Comparison of ENCODE assay signal across 8 mouse cellular contexts in genomic region chr17:83216251-83216919, GRCm38 (mm10). TPM values are rescaled to one million over a fixed set of nuclear protein-coding genes. Genes with fewer than 3 reads are reported as not detected.
DNase-seq lines count a peak whose midpoint lies in the region; ATAC-seq and TF ChIP-seq lines count a peak whose summit lies in the region.

No protein-coding gene starts in this region.

- no peaks in the 10 kb centered on the region for H3K36me3 ChIP-seq in C2C12 (ENCODE audit: control insufficient read depth, insufficient read depth)
- no peaks in the 10 kb centered on the region for H3K36me3 ChIP-seq in heart, embryonic 15.5 days
- 0 out of 2 replicates have a peak, but pooled peaks cover 2% of the 10 kb centered on the region for H3K36me3 ChIP-seq in liver, embryonic 15.5 days (replicated peaks)

- no peak overlapping the region for H3K4me3 ChIP-seq in C2C12 (ENCODE audit: insufficient read depth, poor library complexity, severe bottlenecking)
- peak overlapping the region; percentile 79 for H3K4me3 ChIP-seq in heart, embryonic 15.5 days
- H3K4me3 ChIP-seq in liver, embryonic 15.5 days (replicated peaks) = peak overlapping the region; percentile 63

- peaks cover 56% of the 10 kb centered on the region for H3K4me1 ChIP-seq in heart, embryonic 15.5 days (replicated peaks)
- H3K4me1 ChIP-seq in liver, embryonic 15.5 days (replicated peaks) = peaks cover 36% of the 10 kb centered on the region

- 8% methylated on average over 7 of the region's 7 CpGs for WGBS in heart, embryonic 15.5 days
- 20% methylated on average over 7 of the region's 7 CpGs for WGBS in liver, embryonic 15.5 days (ENCODE audit: insufficient replicate concordance)

- no peak for ATAC-seq in heart, embryonic 15.5 days (replicated peaks; ENCODE audit: insufficient number of reproducible peaks, insufficient read depth, low FRiP score, low read depth)
- ATAC-seq in liver, embryonic 15.5 days (ENCODE audit: insufficient read depth) = no peak

- H3ac ChIP-seq in C2C12 (ENCODE audit: control insufficient read depth, insufficient read length, low read depth) = peak overlapping the region; percentile 71

- H3K79me2 ChIP-seq in C2C12 (ENCODE audit: control insufficient read depth, insufficient read depth) = no peaks in the 10 kb centered on the region

- no peak for TF ChIP-seq CTCF in C2C12 (IDR thresholded peaks at IDR 0.05; ENCODE audit: control insufficient read depth, insufficient read depth, insufficient read length)

- H3K9ac ChIP-seq in heart, embryonic 15.5 days = peak overlapping the region; percentile 95
- H3K9ac ChIP-seq in liver, embryonic 15.5 days = peak overlapping the region; percentile 56

- H3K27ac ChIP-seq in heart, embryonic 15.5 days = peak overlapping the region; percentile 96
- no peak overlapping the region for H3K27ac ChIP-seq in liver, embryonic 15.5 days (replicated peaks)

- H3K27me3 ChIP-seq in C2C12 (ENCODE audit: control insufficient read depth, insufficient read depth, insufficient read length) = no peaks in the 10 kb centered on the region
- H3K27me3 ChIP-seq in heart, embryonic 15.5 days = no peaks in the 10 kb centered on the region
- H3K27me3 ChIP-seq in liver, embryonic 15.5 days = peaks cover 47% of the 10 kb centered on the region

- H3K79me3 ChIP-seq in C2C12 (ENCODE audit: low read depth) = no peaks in the 10 kb centered on the region

- DNase-seq in heart, adult 11 months = peak; percentile 90
- no peak for DNase-seq in heart, postnatal 10 days
- no peak for DNase-seq in frontal cortex, adult 2 months (ENCODE audit: extremely low spot score in 1 of 2, low spot score in 1 of 2)
- DNase-seq in c-Kit-positive CD71-positive TER-119-positive erythroid progenitor cells, embryonic 14.5 days (ENCODE audit: low spot score) = no peak
- no peak for DNase-seq in thymus, postnatal 36 days

- intact Hi-C loops in heart, postnatal 10 days (cut with DNase I) = loop anchor here (5.0 kb wide), 1 partner anchor 104 kb away; no protein-coding TSS in a partner anchor

- H3K9me3 ChIP-seq in heart, embryonic 15.5 days (replicated peaks) = no peaks in the 10 kb centered on the region
- H3K9me3 ChIP-seq in liver, embryonic 15.5 days (replicated peaks) = no peaks in the 10 kb centered on the region

- H3K4me2 ChIP-seq in heart, embryonic 15.5 days = peak overlapping the region; percentile 95
- peak overlapping the region; percentile 63 for H3K4me2 ChIP-seq in liver, embryonic 15.5 days

TF ChIP-seq in C2C12, 6 proteins besides CTCF, POLR2A, EP300 and RAD21:
- no peak for TF ChIP-seq MYOD1 (IDR thresholded peaks at IDR 0.05; ENCODE audit: control insufficient read depth, insufficient read length, low read depth)
- no peak for TF ChIP-seq MAX (IDR thresholded peaks at IDR 0.05)
- no peak for TF ChIP-seq USF1 (IDR thresholded peaks at IDR 0.05; ENCODE audit: low read depth)
- TF ChIP-seq CEBPB (IDR thresholded peaks at IDR 0.05; ENCODE audit: low read depth) = no peak
- TF ChIP-seq MYOG (IDR thresholded peaks at IDR 0.05; ENCODE audit: control insufficient read depth, extremely low read depth, insufficient read length) = no peak
- no peak for TF ChIP-seq FOSL1 (IDR thresholded peaks at IDR 0.05; ENCODE audit: insufficient read depth, low read length, poor library complexity, severe bottlenecking)

RNA-seq across cellular contexts. Expression of gene Pkdcc, which starts 1.3 kb away (rescaled TPM):
- total RNA-seq in heart, postnatal 10 days (2021) = 10 to 100 TPM; 46.5 to 50.4 TPM
- polyA plus RNA-seq in C2C12 (2012; fragmentation: generic; extraction: Trizol) = 4.6 TPM
- polyA plus RNA-seq in heart, embryonic 15.5 days (2015; fragmentation: Nextera tagmentation; extraction: Ambion mirVana) = 10.7 and 20.2 TPM in 2 replicates
- polyA plus RNA-seq in liver, embryonic 15.5 days (2015; fragmentation: Nextera tagmentation; extraction: Ambion mirVana) = 2.8 and 4.1 TPM in 2 replicates
- 15.8 and 17.4 TPM in 2 replicates for polyA plus RNA-seq in frontal cortex, adult 2 months (2012; rRNA removed)
